Mouse (Mus musculus) spleen, adult 2 months (tissue): ENCODE measurements at regions not wholly inside any gene's neighbourhood (a gene's known extent, or its start where the extent isn't known, plus 50 kb on each side); places are given as distances from the start of the nearest gene placed in this dataset.

ENCODE experiments used
- DNase-seq, 2 experiments: peaks; one replicate each; pipeline versions ENCODE4 v3.0.0 to v3.0.0-alpha.2; 2012 to 2021; ENCODE audit warnings: low spot score in 2 of 2, low read depth in 1 of 2
- H3K27ac ChIP-seq: fragments of 200-500 bp; 2 replicates; pipeline ENCODE4 v1.5.1; 2012; ENCODE audit warnings: low read length, inconsistent platforms; ENCODE audit not compliant: insufficient read depth
- H3K27me3 ChIP-seq: fragments of 200-500 bp; 2 replicates; pipeline ENCODE4 v1.6.1; 2012; ENCODE audit warnings: mild to moderate bottlenecking, moderate library complexity, low read length, inconsistent platforms; ENCODE audit not compliant: control insufficient read depth, insufficient read depth
- H3K36me3 ChIP-seq: fragments of 200-500 bp; 2 replicates; pipeline ENCODE4 v1.6.1; 2012; ENCODE audit warnings: mild to moderate bottlenecking, low read length, inconsistent platforms; ENCODE audit not compliant: control insufficient read depth, insufficient read depth
- H3K4me1 ChIP-seq: fragments of 200-500 bp; 2 replicates; pipeline ENCODE4 v1.6.1; 2011; ENCODE audit warnings: inconsistent platforms; ENCODE audit not compliant: control insufficient read depth, insufficient read depth, insufficient read length
- H3K4me3 ChIP-seq: fragments of 200-500 bp; 2 replicates; pipeline ENCODE4 v1.5.1; 2011; ENCODE audit warnings: mild to moderate bottlenecking, inconsistent platforms; ENCODE audit not compliant: insufficient read depth, insufficient read length; ENCODE audit errors: extremely low read depth
- CTCF ChIP-seq: fragments of 200-500 bp; IDR thresholded peaks from 2 replicates; pipeline ENCODE4 v1.5.1; 2011; ENCODE audit warnings: mild to moderate bottlenecking, inconsistent platforms; ENCODE audit not compliant: insufficient read depth, insufficient read length, insufficient replicate concordance; ENCODE audit errors: extremely low read depth
- POLR2A ChIP-seq: fragments of 200-500 bp; IDR thresholded peaks from 2 replicates; pipeline ENCODE4 v1.6.1; 2011; ENCODE audit warnings: low read depth, low read length, inconsistent platforms
- WGBS: fragments of 180-500 bp; shearing (Covaris S2); methylation state at CpG from one replicate; pipeline ENCODE4 v1.1.7; 2018; 5-methylcytosine and 5-hydroxymethylcytosine counted together

DNA sequence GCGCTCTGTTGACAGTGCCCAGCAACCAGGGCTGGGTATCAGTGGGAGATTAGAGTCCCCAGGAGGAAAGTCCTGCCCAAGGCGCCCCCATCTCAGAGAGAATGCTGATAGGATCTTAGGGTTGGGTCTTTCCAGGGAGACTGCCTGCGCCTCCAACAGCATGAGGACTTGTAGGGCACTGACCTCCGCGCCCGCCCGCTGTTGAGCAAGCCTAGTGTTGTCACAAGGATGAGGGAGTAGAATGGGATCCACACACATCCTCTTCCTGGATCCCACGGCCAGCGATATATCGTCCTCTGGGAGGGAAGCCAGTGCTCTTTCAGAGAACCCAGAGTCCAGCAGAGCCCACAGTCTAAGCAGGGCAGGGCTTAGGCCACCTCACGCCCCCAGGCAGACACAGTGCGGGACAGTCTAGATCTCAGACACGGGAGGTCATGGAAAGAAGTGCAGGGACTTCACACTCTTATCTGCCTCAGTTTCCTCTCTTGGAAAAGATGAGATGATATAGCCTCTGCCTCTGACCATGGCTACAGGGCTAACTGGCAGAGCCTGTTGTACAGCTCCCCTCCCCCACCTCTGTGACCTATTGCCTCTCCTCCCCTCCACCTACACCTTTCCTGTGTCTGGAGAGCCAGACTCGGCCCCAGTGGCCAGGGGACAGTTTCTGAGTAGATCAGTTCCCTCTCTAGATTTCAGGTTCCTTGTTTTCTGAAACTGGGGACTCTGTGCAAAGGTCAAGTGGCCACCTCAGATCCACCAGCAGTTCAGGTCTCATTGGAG, 52.0 kb upstream of the Dusp5 start:
- H3K36me3 ChIP-seq, result no peaks in the 10 kb centered on the region
- H3K27ac ChIP-seq, result no peak overlapping the region
- DNase-seq, result no peak
- no peaks in the 10 kb centered on the region for H3K27me3 ChIP-seq
- TF ChIP-seq POLR2A (no peak), CTCF (no peak)
- H3K4me3 ChIP-seq, result no peak overlapping the region
- H3K4me1 ChIP-seq, result peaks cover 14% of the 10 kb centered on the region; the same call in 1 of the 2 replicates
- WGBS, result 80% methylated on average over 14 of the region's 14 CpGs

DNA sequence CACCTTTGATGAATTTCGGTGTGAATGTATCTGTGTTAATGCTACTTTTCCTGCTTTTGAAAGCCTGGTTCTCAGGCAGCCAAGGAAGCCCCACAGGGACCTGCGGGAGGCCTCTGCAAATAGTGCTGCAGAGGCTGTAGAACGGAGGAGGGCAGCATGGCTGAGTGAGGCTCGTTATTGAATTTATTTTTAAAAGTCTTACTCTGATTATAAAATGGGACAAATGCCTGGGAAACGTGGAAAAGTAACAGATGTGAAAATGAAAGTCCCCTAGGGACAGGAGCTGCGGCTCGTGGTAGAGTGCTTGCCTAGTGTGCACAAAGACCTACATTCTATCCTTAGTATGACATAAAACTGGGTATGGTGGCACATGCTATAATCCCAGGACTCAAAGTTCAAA, 59.7 kb upstream of the Dusp5 start:
- Histone ChIP-seq H3K27ac (no peak overlapping the region), H3K36me3 (no peaks in the 10 kb centered on the region), H3K4me1 (peaks cover 7% of the 10 kb centered on the region), H3K27me3 (no peaks in the 10 kb centered on the region), H3K4me3 (no peak overlapping the region)
- WGBS, result 65% methylated on average over 7 of the region's 7 CpGs
- DNase-seq, result no peak
- TF ChIP-seq CTCF (no peak), POLR2A (no peak)

DNA sequence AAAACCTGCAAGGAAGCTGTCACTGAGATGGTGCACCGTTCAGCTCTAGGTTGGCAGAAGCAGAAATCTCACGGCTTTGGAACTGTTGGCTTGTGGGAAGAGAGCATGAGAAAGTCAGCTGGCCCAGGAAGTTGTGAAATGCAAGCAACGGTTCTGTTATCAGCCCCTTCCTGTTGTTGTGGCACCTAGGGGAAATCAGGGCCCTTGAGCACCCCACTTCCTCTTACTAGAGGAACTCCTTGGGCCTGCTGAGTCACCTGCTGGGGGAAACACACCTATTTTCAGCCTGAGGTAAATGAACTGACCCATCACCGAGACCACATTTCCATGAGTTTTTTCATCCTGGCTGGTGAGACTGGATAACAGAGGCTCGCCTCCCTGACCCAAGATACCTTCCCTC, 64.2 kb upstream of the Dusp5 start:
- H3K36me3 ChIP-seq, result no peaks in the 10 kb centered on the region
- 7% methylated on average over 5 of the region's 5 CpGs for WGBS
- TF ChIP-seq CTCF (no peak), POLR2A (peak; percentile 42)
- DNase-seq, result peak; percentile 83 to 90
- peak overlapping the region; percentile 91 for H3K27ac ChIP-seq
- no peaks in the 10 kb centered on the region for H3K27me3 ChIP-seq
- peak overlapping the region; percentile 58 for H3K4me3 ChIP-seq
- H3K4me1 ChIP-seq, result peaks cover 29% of the 10 kb centered on the region

DNA sequence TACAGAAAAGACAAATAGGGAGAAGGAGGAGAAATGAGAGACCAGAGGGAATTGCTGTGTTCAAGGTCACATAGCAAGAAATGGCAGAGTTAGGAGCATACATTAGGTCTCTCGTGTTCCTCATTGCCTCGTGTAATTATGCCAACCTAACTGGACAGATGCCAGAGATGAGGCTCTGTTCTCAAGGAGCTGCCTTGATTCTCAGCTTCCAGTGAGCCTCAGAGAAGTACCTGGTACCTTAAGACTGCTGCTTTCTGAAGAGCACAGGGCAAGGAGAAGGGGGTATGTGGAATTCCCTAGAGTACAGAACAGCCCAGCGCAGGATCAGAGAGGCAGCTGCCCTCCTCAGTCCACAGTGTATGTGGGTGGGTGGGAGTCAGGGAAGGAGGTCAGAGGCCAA, 64.8 kb upstream of the Dusp5 start:
- Histone ChIP-seq H3K4me1 (peaks cover 29% of the 10 kb centered on the region), H3K36me3 (no peaks in the 10 kb centered on the region)

DNA sequence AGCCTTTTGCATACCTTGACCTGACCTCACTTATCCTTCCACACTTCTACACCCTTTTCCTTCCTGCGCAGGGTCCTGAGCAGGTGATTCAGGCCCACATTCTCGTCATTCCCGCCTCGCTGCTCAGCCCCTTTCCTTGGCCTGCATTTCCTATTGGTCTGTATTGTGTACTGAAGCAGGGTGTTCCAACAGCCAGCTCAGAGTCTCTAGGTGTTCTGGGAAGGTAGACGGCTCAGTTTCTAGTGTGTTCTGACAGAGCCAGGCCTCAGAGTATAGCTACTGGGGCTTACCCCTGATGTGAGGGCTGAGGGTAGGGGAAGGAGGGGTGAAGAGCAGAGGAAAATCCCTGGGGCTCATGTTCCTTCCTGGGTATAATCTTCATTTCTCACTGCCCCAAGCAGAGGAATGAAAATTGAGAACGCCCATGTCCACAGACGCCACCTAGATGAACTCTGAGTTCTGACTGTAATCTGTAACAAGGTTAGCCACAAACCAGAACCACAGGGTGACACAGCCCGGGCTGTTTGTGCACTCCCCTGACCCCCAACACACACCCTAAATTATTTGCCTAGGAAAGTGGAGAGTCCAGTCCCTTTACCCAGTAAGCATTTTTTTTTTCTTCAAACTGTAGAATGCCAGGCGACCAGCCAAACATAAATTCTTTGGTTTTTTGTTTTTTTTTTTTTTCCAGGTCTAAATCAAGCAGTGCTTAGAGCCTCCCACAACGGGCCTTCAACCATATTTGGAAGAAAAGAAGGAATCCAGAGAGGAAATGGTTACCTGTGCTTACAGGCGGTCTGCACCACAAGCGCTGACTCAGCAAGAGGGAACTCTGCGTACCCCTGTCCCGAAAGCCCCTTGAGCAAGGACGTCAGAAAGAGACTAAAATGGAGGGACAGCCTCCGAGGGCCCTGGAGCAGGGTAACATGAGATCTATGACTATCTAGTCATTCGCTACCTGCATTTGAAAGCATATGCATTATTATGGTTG, 67.6 kb upstream of the Dusp5 start:
- Histone ChIP-seq H3K27ac (peak overlapping the region; percentile 52), H3K36me3 (no peaks in the 10 kb centered on the region), H3K4me3 (peak overlapping the region; percentile 41; the same call in 1 of the 2 replicates), H3K4me1 (peaks cover 29% of the 10 kb centered on the region), H3K27me3 (no peaks in the 10 kb centered on the region)
- WGBS, result 42% methylated on average over 17 of the region's 17 CpGs
- TF ChIP-seq POLR2A, result no peak
- TF ChIP-seq CTCF, result no peak
- DNase-seq, result no peak

More for the DNA sequence above, 64.8 kb upstream of the Dusp5 start:
- Histone ChIP-seq H3K27me3 (no peaks in the 10 kb centered on the region), H3K27ac (peak overlapping the region; percentile 91), H3K4me3 (peak overlapping the region; percentile 58)
- DNase-seq, result no peak
- 20% methylated on average over 3 of the region's 3 CpGs for WGBS
- TF ChIP-seq POLR2A, result no peak
- TF ChIP-seq CTCF, result no peak

DNA sequence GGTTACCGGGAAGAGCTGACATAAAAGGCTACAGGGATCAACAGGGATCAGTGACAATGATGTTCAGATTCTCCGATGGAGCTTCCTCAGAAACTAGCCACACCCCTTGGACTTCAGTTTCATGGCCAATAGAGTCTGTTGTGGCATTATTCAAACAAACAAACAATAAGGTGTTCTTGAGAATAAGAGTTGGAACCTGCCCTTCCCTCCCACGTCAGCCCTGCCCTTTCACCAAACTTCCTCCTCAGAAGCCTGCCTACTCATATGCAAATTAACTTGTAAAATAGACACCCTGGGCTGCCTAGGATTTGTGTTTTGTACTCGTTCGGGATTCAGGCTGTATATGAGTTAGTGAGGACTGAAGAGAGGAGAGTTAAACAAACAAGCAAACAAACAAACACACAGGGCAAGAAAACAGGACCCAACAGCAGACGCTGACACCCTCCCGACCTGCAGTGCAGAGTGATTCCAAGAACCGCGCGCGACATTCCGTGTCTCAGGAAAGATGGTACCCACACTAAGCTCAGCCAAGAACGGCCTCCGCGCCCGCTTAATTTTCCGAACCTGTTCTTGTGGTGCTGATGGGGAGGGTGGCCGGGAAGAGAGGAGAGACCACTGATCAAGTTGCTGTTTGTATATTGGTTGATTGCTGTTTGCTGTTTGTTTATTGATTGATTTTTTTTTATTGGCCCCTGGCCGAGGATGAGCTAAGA, 68.4 kb upstream of the Dusp5 start:
- H3K27ac ChIP-seq, result peak overlapping the region; percentile 52
- peaks cover 29% of the 10 kb centered on the region for H3K4me1 ChIP-seq
- no peaks in the 10 kb centered on the region for H3K27me3 ChIP-seq
- TF ChIP-seq CTCF (no peak), POLR2A (no peak)
- H3K4me3 ChIP-seq, result peak overlapping the region; percentile 41
- H3K36me3 ChIP-seq, result no peaks in the 10 kb centered on the region
- WGBS, result 25% methylated on average over 19 of the region's 19 CpGs
- peak in 1 of 2 experiments; percentile 51 for DNase-seq
